Mouse (Mus musculus) neutrophil, adult 83 days (primary cell): ENCODE data around the gene Defb6. TPM values are rescaled to one million over a fixed set of nuclear protein-coding genes. Genes with fewer than 3 reads are reported as not detected.

Experiments
- total RNA-seq, 2 experiments: library from RNA; stranded (reverse); gene quantifications; one replicate each; pipeline ENCODE4 v1.2.4; 2023

Gene Defb6
- not detected for total RNA-seq

GRCm38 (mm10) chr8:19225161-19225560 is at the start of gene Defb6:
Gene Defb6, plus strand, starts transcription at chr8:19225478.

GRCm38 (mm10) chr8:19239616-19240015 is 14.3 kb downstream of the Defb6 start, which contains the start of gene Defb46:
Gene Defb46, plus strand, starts transcription at chr8:19239916.

GRCm38 (mm10) chr8:19247280-19247679 is 22.0 kb downstream of the Defb6 start, which contains the start of gene Defb5:
Gene Defb5, plus strand, starts transcription at chr8:19247580.

Other genes with a start within 250 kb of the Defb6 start
- gene Defb40, start 247.2 kb upstream of the Defb6 start, total RNA-seq: not detected
- not detected for gene Defb37, start 234.4 kb upstream of the Defb6 start, total RNA-seq
- gene Defb38, start 198.9 kb upstream of the Defb6 start, total RNA-seq: not detected
- not detected for gene Defb39, start 160.7 kb upstream of the Defb6 start, total RNA-seq
- not detected for gene Defb12, start 110.6 kb upstream of the Defb6 start, total RNA-seq
- not detected for gene Defb34, start 101.7 kb upstream of the Defb6 start, total RNA-seq
- gene Gm45826, start 84.7 kb upstream of the Defb6 start, total RNA-seq: not detected
- gene Defb14, start 31.1 kb upstream of the Defb6 start, total RNA-seq: not detected
- gene Defb4, start 26.8 kb upstream of the Defb6 start, total RNA-seq: not detected
- not detected for gene Defb46, start 14.4 kb downstream of the Defb6 start, total RNA-seq
- not detected for gene Defb5, start 22.1 kb downstream of the Defb6 start, total RNA-seq
- gene Defb3, start 67.9 kb downstream of the Defb6 start, total RNA-seq: not detected
- not detected for gene Defb8, start 222.1 kb downstream of the Defb6 start, total RNA-seq